Mouse (Mus musculus) forelimb bud, embryonic 11.5 days (tissue): ENCODE data around the gene Itga1.

Experiments used
- DNase-seq: peaks from one replicate; pipeline ENCODE4 v3.0.0-alpha.2; 2012; ENCODE audit warnings: low read depth, low spot score

The Itga1 gene

GRCm38 (mm10) chr13:115052568-115052967, 49.2 kb downstream of the Itga1 start:
- DNase-seq = no peak

DNA sequence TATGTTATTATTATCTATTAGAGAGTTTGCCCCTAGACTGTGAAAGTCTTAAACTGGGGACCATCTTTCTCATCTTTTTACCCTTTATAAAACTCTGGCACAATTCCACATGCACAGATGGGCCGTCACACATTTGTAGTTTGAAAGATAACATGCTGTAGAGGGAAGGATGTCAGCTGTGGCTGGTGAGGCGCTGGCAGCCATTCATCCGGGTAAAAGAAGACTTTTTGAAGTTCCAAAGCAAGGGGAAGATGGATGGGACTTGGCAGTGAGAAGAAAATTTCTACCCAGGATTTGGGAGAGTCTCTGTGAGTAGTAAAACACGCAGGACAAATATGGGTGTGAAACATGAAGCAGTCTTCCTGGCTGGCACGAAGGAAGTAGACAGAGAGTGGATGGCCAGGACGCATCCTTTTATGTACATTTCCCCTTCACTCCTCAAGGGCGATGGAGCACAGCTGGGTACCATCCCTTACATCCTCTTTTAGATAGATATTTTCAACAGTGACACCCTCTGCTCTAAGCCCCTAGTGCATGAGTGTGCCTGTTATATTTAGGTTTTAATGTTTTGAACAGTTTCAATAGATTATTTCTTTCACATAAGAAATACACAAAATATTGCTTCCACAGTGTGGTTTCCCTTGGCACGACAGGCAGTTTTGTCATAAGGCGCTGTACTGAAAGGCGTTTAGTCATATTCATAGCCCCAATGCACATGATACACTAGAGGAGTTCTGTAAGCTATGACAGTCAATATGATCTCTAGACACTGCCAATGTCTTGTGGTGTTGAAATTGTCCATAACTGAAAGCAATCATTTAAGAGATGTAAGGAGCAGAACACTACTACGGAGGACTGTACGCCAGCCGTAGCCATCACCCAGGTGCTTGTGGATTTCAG, 50.9 kb downstream of the Itga1 start:
- no peak for DNase-seq

- DNase-seq = no peak
Measured at GRCm38 (mm10) chr13:115042652-115043051, 59.1 kb downstream of the Itga1 start.

DNA sequence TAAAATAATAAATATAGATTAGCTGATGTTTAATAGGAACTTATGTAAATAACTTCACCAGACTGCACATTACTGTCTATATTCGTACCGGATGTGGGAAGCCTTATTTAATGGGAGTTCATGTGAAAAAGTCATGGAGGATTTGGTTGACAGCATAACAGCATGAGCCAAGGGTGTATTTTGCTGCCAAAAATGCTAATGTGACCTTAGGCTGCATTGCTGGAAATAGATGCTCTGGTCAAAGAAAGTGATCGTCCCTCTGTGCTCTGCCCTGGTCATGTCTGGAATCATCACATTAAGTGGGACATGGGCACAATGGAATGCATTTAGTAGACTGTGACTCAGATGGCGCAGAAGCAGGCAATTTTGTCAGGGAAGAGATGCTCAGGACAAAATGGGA, 64.5 kb downstream of the Itga1 start:
- DNase-seq = no peak

DNA sequence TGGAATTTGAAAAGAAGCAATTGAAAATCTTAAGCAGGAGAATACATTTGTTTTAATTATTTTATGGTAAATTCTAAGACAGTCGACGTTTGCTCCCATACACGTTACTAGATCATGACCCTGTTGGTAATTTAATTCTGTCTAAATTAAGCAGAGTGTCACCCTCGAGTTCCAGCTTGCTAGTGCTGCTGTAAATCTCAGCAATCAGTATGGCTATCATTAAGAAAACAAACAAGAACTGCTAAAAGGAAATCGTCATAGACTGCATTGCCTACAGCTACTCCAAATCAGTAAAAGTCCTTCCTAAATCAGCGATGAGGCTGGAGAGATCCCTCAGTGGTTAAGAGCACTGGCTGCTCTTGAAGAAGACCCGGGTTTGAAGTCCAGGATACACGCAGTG, 66.4 kb downstream of the Itga1 start:
- no peak for DNase-seq

DNA sequence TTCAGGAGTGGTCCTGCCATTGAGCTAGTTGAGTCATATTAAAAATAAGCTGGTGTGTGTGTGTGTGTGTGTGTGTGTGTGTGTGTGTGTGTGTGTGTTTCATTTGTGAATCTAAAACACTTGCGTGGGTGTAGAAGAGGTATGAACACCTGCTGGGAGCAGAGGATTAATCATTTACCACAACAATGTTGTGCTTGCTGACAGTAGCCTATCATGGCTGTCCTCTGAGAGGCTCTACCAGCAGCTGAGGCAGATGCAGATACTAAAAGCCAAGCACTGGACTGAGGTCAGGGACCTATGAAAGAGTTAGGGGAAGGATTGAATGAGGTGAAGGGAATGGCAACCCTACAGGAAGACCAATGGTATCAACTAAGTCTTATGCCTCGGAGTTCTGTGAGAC, 68.6 kb downstream of the Itga1 start:
- DNase-seq = no peak

DNA sequence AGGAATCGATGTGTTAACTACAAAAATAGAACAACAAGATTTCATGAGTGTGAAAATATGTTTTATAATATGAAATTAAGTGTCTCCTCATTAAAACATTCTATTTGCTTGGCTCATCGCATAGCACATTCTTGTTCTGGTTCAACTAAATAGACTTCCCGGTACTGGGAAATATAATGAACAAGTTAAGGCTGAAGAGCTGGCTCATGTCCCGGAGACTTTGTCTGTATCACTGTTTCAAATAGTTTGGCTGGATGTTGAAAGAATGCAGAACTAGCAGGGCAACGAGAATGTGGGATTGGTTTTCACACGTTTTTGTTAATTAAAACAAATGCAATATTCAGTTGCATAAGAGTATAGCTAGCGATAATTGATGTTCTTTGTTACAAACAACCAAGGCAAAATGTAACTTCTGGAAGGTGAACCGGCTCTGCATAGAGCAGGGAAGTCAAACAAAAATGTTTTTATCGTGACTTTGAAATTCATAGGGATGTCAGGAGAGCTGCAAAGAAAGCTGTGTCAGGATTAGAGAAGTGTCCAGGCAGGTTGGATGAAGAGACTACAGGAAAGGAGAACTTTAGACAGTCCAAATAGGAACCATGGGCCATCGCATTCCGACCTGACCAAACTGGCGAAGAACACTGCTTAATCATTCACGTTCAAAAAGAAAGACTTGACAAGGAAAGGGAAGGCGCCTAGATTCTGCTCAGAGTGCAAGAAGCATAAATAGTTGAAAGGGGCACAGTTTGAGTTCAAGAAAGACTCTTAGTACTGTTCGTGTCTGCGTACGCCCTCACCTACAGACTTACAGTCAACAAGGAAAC, 70.4 kb downstream of the Itga1 start:
- no peak for DNase-seq

- no peak for DNase-seq
Measured at GRCm38 (mm10) chr13:115025394-115025793, 76.4 kb downstream of the Itga1 start.

- DNase-seq = no peak
Measured at GRCm38 (mm10) chr13:115022117-115022787, 79.5 kb downstream of the Itga1 start.

DNA sequence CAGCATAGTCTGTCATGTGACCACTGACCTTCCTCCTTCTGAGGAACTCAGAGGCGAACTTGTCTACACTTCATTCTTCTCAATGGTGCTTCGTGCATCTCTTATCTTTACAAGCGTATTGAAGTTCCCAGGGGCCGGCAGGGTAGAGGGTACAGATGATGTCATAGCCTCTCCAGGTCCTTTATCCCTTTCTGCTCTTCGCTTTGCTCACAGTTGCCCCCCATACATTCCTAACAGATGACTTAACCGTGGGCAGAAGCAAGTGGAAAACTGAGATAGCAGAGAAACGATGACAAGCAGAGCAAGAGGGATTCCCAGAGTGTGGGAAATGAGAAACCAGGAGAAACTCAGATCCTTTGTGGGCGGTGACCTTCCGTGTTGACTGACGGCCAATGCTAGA, 80.4 kb downstream of the Itga1 start:
- no peak for DNase-seq

- DNase-seq = no peak
Measured at GRCm38 (mm10) chr13:115020727-115021126, 81.0 kb downstream of the Itga1 start.

GRCm38 (mm10) chr13:115017545-115017944, 84.2 kb downstream of the Itga1 start:
- DNase-seq = no peak

GRCm38 (mm10) chr13:115011547-115011946, 90.2 kb downstream of the Itga1 start:
- no peak for DNase-seq

DNA sequence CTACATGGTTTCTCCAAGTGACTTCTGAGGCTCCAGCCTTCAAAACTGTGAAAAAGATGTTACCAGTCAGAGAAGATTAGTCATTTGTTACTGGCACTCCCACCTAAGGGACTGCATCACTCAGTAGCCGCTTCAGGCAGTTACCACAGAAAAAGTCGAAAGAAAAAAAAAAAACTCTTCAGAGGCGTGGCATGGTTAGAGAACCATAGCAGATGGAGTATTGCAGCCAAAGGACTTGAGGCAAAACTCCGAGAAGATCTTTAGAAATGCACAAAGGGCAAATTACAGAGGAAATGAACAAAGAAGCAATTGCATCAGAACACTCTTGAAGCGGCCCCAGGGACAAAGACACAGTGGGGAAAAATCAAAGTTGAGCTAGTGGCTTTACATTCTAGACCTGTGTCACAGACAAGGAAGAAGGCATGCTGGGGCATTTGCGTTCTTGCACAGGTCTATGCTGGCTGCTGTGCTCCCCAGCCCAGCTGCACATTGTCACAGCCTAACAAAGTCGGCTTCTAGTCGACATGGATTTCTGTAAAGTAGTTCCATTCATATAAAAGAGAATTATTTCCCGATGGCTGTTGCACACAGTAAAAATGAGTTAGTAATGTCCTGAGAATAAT, 95.4 kb downstream of the Itga1 start:
- no peak for DNase-seq

GRCm38 (mm10) chr13:115005342-115005741, 96.4 kb downstream of the Itga1 start:
- DNase-seq = no peak

DNA sequence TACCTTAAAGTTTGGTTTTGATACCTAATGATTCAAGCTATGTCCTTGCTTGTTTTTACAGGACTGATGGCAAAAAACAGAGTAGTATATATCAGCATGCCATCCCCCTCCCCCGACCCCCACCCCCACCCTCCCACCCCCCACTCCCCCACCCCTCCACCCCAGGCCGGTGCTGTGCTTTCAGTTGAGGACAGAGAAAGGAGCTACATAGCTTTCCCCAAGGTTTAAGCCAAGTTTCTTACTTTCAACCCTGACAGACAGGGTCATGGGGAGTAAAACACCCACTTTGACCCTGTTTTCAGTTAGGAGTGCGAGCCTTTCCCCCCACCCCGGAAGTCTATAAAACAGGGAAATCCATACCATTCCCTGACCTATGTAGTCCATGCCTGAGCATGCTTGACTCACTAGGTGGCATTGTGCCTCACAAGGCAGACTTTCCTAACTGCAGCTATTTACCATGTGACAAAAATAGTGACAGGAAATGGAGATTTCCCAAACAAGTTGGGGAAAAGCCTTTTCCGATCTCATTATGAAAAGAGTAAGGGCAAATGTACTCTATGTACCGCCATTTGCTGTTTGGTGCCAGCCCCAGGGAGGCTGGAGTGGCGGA, 98.2 kb downstream of the Itga1 start:
- DNase-seq = no peak

DNA sequence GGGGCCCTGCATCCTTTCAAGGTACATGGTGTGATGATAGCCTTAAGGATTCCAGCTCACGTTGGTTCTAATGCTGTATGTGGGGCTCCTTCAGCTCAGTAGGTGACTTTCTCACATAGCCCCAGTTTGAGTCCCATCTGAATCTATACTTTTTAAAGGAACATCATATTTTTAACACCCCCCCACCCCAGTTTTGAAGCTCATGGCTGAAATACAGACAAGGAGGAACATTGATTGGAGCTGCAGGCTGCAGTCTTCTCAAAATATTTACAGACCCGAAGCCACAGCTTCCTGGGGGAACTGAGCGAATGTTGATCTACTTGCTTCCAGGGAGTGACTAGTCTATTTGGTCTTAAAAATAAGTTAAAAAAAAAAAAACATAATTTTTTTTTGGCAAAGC, 98.9 kb downstream of the Itga1 start:
- no peak for DNase-seq

DNA sequence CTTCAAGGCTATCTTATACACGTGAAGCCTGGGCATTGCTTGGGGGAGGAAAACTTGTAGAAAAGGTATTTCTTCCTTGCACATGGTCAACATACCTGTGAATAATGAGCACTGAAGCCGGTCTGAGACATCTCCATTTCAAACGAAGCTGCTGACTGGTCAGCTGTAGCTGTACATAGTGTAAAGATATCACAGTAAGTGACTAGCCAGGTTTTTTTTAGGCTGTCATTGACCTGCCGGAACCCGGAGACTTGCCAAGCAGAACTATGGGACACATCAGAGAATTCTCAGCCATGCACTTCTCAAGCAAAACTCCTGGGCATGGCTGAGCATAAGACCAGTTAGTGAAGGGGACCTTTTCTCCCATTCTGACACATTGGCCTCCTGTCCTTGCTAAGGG, 99.6 kb downstream of the Itga1 start:
- no peak for DNase-seq

DNA sequence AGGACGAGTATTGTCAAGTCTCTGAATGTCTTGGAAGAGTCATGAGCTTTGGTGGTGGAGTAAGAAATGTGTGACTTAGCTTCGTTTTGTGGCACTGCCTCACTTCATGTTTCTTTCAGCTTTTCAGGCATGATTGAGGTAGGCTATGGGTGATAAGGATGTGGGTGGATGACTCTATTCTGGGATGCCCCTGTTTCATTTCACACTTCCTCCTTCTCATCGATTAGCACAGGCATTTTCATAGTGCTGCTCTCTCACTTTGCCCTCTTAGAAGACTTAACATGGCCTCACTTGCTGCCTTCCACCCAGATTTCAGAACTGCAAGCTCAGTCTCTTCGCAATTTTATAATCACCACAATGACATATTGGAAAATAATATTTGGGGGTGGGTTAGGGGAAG, 102.2 kb downstream of the Itga1 start:
- no peak for DNase-seq

- DNase-seq = no peak
Measured at GRCm38 (mm10) chr13:114998100-114998499, 103.7 kb downstream of the Itga1 start.

DNA sequence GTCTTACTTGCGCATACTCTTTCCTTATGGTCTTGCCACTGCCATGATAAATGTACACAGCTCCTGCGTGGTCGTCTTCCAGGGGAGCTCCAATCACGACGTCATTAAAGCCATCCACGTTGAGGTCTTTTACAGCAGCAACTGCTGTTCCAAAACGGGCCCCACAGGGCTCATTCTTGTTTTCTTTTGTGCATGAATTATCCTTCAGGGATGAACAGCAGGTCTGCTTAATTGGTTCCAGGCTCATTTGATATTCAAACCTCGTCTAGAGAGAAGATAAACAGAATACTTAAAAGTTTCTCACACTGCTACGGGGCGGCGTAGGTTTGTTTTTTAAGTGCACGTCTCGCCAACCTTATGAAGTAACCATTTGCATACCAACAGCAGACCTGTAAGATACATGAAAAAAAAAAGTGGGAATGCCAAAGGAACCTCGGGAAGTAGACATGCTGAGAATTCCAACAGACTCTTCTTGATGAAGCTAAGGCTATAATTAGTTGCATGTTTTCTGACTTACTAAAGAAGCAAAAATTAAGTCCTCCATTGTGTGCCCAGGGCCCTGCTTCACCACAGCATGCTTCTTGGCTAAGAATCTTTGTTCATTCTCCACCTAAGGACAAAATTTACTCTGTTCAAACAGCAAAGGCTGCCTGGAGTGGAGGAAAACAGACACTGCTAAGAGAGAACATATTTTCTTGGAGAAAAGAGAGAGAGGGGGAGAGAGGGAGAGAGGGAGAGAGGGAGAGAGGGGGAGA, 109.3 kb downstream of the Itga1 start:
- DNase-seq = no peak
